Mouse (Mus musculus) kidney, adult 2 months (tissue): ENCODE results near the gene Gm37240. TPM values are rescaled to one million over a fixed set of nuclear protein-coding genes. Genes with fewer than 3 reads are reported as not detected.

Experiments
- DNase-seq: peaks from one replicate; pipeline ENCODE4 v3.0.0; 2021
- H3K27ac ChIP-seq: fragments of 200-500 bp; 2 replicates; pipeline ENCODE4 v1.5.1; 2012; ENCODE audit warnings: low read depth, low read length, control low read depth, inconsistent platforms; ENCODE audit not compliant: insufficient read depth
- H3K27me3 ChIP-seq: fragments of 200-500 bp; replicated peaks from 2 replicates; pipeline ENCODE4 v1.6.1; 2012; ENCODE audit warnings: mild to moderate bottlenecking, moderate library complexity, low read length, inconsistent platforms; ENCODE audit not compliant: control insufficient read depth, insufficient read depth
- H3K36me3 ChIP-seq: fragments of 200-500 bp; 2 replicates; pipeline ENCODE4 v1.6.1; 2012; ENCODE audit warnings: mild to moderate bottlenecking, moderate library complexity, low read length, inconsistent platforms; ENCODE audit not compliant: control insufficient read depth, insufficient read depth
- H3K4me1 ChIP-seq: fragments of 200-500 bp; 2 replicates; pipeline ENCODE4 v1.6.1; 2011; ENCODE audit warnings: low read length; ENCODE audit not compliant: control insufficient read depth, insufficient read depth
- H3K4me3 ChIP-seq: fragments of 200-500 bp; 2 replicates; pipeline ENCODE4 v1.5.1; 2011; ENCODE audit warnings: mild to moderate bottlenecking, low read depth, low read length, control low read depth; ENCODE audit not compliant: insufficient read depth
- CTCF ChIP-seq: fragments of 200-500 bp; conservative IDR thresholded peaks from 2 replicates; pipeline ENCODE4 v1.5.1; 2011; ENCODE audit warnings: low read depth, mild to moderate bottlenecking, control low read depth, low read length, moderate library complexity, mixed read lengths; ENCODE audit not compliant: insufficient read depth, insufficient read length
- POLR2A ChIP-seq: fragments of 200-500 bp; IDR thresholded peaks from one replicate; pipeline ENCODE4 v1.6.1; 2011; ENCODE audit warnings: low read depth, low read length, control low read depth
- WGBS: fragments of 180-500 bp; shearing (Covaris S2); methylation state at CpG from one replicate; pipeline ENCODE4 v1.1.7; 2018; 5-methylcytosine and 5-hydroxymethylcytosine counted together
- polyA plus RNA-seq: library from polyadenylated mRNA; depleted of rRNA; stranded (reverse); fragments of >200 nt; gene quantifications from 2 replicates; pipeline ENCODE4 v1.2.3, GENCODE M21; 2012

Gene Gm37240
- polyA plus RNA-seq, 1 experiment: 5.5 TPM

GRCm38 (mm10) chr3:85880068-85880467 is 7.2 kb downstream of the Gm37240 start:
- no peak for DNase-seq
- H3K4me3 ChIP-seq: no peak overlapping the region
- 94% methylated on average over 8 of the region's 8 CpGs for WGBS
- TF ChIP-seq POLR2A: no peak
- no peak for TF ChIP-seq CTCF
- H3K27me3 ChIP-seq: no peaks in the 10 kb centered on the region
- no peak overlapping the region for H3K27ac ChIP-seq
- H3K36me3 ChIP-seq: no peaks in the 10 kb centered on the region
- peaks cover 5% of the 10 kb centered on the region; the same call in 1 of the 2 replicates for H3K4me1 ChIP-seq

DNA sequence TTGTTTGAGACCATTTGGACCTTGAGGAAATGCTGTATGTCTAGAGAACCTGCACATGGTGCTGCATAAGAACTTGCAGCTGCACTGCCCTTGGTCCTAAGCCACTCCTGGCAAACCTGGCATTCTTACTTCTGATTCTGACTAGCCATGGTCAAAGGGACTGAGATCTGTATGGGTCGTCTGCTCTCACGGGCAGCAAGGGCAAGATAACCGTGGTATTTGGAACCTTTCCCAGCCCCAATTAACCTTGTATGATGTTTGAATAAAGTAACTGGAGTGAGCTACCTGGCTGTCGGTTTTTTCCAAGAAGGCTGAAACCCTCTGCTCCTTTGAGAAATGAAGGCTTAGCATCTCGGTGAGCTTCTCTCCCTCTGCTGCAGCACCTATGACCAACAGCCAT is 8.4 kb downstream of the Gm37240 start:
- 41% methylated on average over 5 of the region's 5 CpGs for WGBS

GRCm38 (mm10) chr3:85863996-85864395 is 23.3 kb downstream of the Gm37240 start:
- 32% methylated on average over 3 of the region's 3 CpGs for WGBS
- no peak overlapping the region for H3K27ac ChIP-seq
- H3K4me1 ChIP-seq: peaks cover 3% of the 10 kb centered on the region; the same call in 1 of the 2 replicates
- H3K4me3 ChIP-seq: no peak overlapping the region
- H3K36me3 ChIP-seq: no peaks in the 10 kb centered on the region
- TF ChIP-seq CTCF: no peak
- TF ChIP-seq POLR2A: no peak
- no peaks in the 10 kb centered on the region for H3K27me3 ChIP-seq
- DNase-seq: no peak

More for the DNA sequence above, 8.4 kb downstream of the Gm37240 start:
- Histone ChIP-seq H3K4me3 (no peak overlapping the region), H3K27me3 (no peaks in the 10 kb centered on the region; the same call in 1 of the 2 replicates), H3K4me1 (peaks cover 5% of the 10 kb centered on the region; the same call in 1 of the 2 replicates), H3K36me3 (no peaks in the 10 kb centered on the region), H3K27ac (no peak overlapping the region)
- TF ChIP-seq POLR2A (no peak), CTCF (no peak)
- peak; percentile 58 for DNase-seq

- Histone ChIP-seq H3K36me3 (no peaks in the 10 kb centered on the region), H3K4me1 (peaks cover 7% of the 10 kb centered on the region; the same call in 1 of the 2 replicates), H3K4me3 (no peak overlapping the region), H3K27me3 (no peaks in the 10 kb centered on the region), H3K27ac (no peak overlapping the region)
- no peak for TF ChIP-seq POLR2A
- TF ChIP-seq CTCF: no peak
- peak; percentile 21 for DNase-seq
- WGBS: 91% methylated on average over 2 of the region's 2 CpGs
Observed at GRCm38 (mm10) chr3:85862886-85863285, 24.4 kb downstream of the Gm37240 start.

- WGBS: 91% methylated on average over 5 of the region's 5 CpGs
- Histone ChIP-seq H3K36me3 (no peaks in the 10 kb centered on the region), H3K27me3 (no peaks in the 10 kb centered on the region), H3K4me3 (no peak overlapping the region), H3K4me1 (peaks cover 7% of the 10 kb centered on the region; the same call in 1 of the 2 replicates), H3K27ac (no peak overlapping the region)
- TF ChIP-seq CTCF: no peak
- TF ChIP-seq POLR2A: no peak
- no peak for DNase-seq
Observed at GRCm38 (mm10) chr3:85860996-85861395, 26.3 kb downstream of the Gm37240 start.

DNA sequence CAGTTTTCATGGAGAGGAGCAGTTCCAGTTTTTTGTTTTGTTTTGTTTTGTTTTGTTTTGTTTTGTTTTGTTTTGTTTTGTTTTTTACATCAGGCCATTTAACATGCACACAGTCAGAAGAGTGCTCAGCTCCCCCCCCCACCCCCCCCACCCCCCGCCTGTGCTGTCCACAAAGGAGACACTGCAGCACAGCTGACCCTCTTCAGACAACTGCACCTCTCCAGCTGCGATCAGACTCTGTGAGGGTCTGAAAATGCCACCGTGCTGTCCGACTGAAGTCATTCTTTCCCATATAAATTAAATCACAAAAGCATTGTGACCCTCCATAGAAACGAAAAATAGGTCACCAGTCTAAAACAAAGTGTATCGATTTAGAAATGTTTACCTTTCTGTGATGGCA is 28.0 kb downstream of the Gm37240 start:
- H3K36me3 ChIP-seq: no peaks in the 10 kb centered on the region
- TF ChIP-seq POLR2A (no peak), CTCF (no peak)
- no peaks in the 10 kb centered on the region for H3K27me3 ChIP-seq
- WGBS: 66% methylated on average over 6 of the region's 6 CpGs
- H3K4me3 ChIP-seq: no peak overlapping the region
- H3K4me1 ChIP-seq: peaks cover 4% of the 10 kb centered on the region; the same call in 1 of the 2 replicates
- no peak for DNase-seq
- H3K27ac ChIP-seq: no peak overlapping the region

- H3K27me3 ChIP-seq: no peaks in the 10 kb centered on the region
- peaks cover 4% of the 10 kb centered on the region; the same call in 1 of the 2 replicates for H3K4me1 ChIP-seq
- H3K36me3 ChIP-seq: no peaks in the 10 kb centered on the region
- no peak overlapping the region for H3K4me3 ChIP-seq
- WGBS: 50% methylated on average over 11 of the region's 11 CpGs
- H3K27ac ChIP-seq: no peak overlapping the region
- TF ChIP-seq CTCF: no peak
- no peak for TF ChIP-seq POLR2A
- peak; percentile 52 for DNase-seq
Observed at GRCm38 (mm10) chr3:85858140-85859135, 28.9 kb downstream of the Gm37240 start.
